Mouse (Mus musculus): ENCODE measurements around the gene Msi2.

Msi2 gene

DNA sequence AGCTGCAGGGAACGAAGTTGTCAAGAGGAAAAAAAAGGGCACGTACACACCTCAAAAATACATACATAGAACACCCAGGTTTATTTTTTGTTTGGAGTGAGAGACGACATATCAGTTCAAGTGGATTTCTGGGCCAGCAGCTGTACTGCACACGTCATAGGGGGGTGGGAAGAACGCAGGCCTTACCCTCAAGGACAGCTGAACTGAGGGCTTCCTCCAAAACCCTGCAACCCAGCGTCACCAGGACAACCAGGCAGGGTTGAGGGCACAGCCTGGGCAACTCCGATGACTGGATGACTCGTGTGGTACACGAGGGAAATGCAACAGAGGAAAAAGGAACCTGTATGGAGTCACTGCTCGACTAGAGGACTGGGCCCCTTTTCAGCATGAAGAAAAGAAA, 25.9 kb downstream of the Msi2 start:
- peaks cover 82% of the 10 kb centered on the region for H3K4me1 ChIP-seq (replicated peaks; ENCODE audit: low read depth, low read length)

GRCm38 (mm10) chr11:88690556-88691287, 27.6 kb downstream of the Msi2 start:
- peak overlapping the region; percentile 35 for H3K4me3 ChIP-seq (replicated peaks; ENCODE audit: low read length)
- no peaks in the 10 kb centered on the region for H3K27me3 ChIP-seq (ENCODE audit: insufficient read depth, low read length)
- peaks cover 49% of the 10 kb centered on the region for H3K36me3 ChIP-seq (ENCODE audit: insufficient read depth, low read length)
- no peak for TF ChIP-seq NANOG (IDR thresholded peaks at IDR 0.05; ENCODE audit: borderline replicate concordance, low read length)
- TF ChIP-seq CTCF (conservative IDR thresholded peaks at IDR 0.05; ENCODE audit: low read length), result no peak
- no peak for TF ChIP-seq POU5F1 (IDR thresholded peaks at IDR 0.05; ENCODE audit: borderline replicate concordance, low read length)
- H3K9me3 ChIP-seq (ENCODE audit: low read length), result peaks cover 33% of the 10 kb centered on the region
- peaks cover 73% of the 10 kb centered on the region for H3K4me1 ChIP-seq (replicated peaks; ENCODE audit: low read depth, low read length)

More for the DNA sequence above, 25.9 kb downstream of the Msi2 start:
- Histone ChIP-seq H3K9me3 (ENCODE audit: low read length) (peaks cover 20% of the 10 kb centered on the region), H3K27me3 (ENCODE audit: insufficient read depth, low read length) (no peaks in the 10 kb centered on the region), H3K36me3 (ENCODE audit: insufficient read depth, low read length) (peaks cover 41% of the 10 kb centered on the region), H3K4me3 (replicated peaks; ENCODE audit: low read length) (no peak overlapping the region)
- TF ChIP-seq NANOG (IDR thresholded peaks at IDR 0.05; ENCODE audit: borderline replicate concordance, low read length) (no peak), POU5F1 (IDR thresholded peaks at IDR 0.05; ENCODE audit: borderline replicate concordance, low read length) (no peak), CTCF (conservative IDR thresholded peaks at IDR 0.05; ENCODE audit: low read length) (no peak)

DNA sequence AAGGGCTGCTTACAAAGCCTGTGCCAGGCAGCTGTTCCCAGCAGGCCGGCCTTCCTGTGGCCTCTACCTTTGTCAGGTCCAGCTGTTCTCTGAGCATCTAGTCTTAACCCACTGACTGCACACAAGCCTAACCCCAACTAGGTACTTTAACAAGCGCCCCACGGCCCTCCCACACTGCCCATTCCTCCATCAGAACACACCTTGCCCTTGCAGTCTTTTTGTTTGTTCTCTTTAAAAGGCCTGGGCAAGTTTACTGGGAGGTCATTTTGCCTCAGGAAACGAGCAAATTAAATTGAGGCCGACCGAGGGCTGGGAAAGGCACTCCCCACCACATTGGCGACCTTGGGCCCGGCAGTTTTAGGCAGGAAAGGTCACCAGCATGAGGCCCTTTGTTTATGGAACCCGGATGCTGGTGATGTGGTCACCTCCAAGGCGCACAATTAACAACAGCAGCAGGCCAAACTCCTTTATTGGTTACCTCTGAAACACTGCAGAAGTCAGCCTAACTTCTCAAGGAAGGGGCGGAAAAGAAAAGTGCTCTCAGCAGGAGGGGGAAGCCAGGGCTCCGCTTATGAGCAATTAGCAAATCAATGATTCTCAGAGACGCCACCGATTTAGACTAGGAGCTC, 28.4 kb downstream of the Msi2 start:
- Histone ChIP-seq H3K27me3 (ENCODE audit: insufficient read depth, low read length) (no peaks in the 10 kb centered on the region), H3K36me3 (ENCODE audit: insufficient read depth, low read length) (peaks cover 55% of the 10 kb centered on the region), H3K4me3 (replicated peaks; ENCODE audit: low read length) (peak overlapping the region; percentile 57), H3K4me1 (replicated peaks; ENCODE audit: low read depth, low read length) (peaks cover 66% of the 10 kb centered on the region), H3K9me3 (ENCODE audit: low read length) (peaks cover 41% of the 10 kb centered on the region)
- TF ChIP-seq POU5F1 (IDR thresholded peaks at IDR 0.05; ENCODE audit: borderline replicate concordance, low read length) (no peak), NANOG (IDR thresholded peaks at IDR 0.05; ENCODE audit: borderline replicate concordance, low read length) (0 out of 2 replicates have a peak, but pooled peaks have one; percentile 6)

- peaks cover 45% of the 10 kb centered on the region for H3K9me3 ChIP-seq (ENCODE audit: low read length)
- H3K36me3 ChIP-seq (ENCODE audit: insufficient read depth, low read length), result peaks cover 68% of the 10 kb centered on the region
- TF ChIP-seq CTCF (conservative IDR thresholded peaks at IDR 0.05; ENCODE audit: low read length) (no peak), POU5F1 (IDR thresholded peaks at IDR 0.05; ENCODE audit: borderline replicate concordance, low read length) (no peak), NANOG (IDR thresholded peaks at IDR 0.05; ENCODE audit: borderline replicate concordance, low read length) (no peak)
- no peaks in the 10 kb centered on the region for H3K27me3 ChIP-seq (ENCODE audit: insufficient read depth, low read length)
- peaks cover 64% of the 10 kb centered on the region for H3K4me1 ChIP-seq (replicated peaks; ENCODE audit: low read depth, low read length)
- H3K4me3 ChIP-seq (replicated peaks; ENCODE audit: low read length), result peak overlapping the region; percentile 57
Measured at GRCm38 (mm10) chr11:88688644-88689043, 29.7 kb downstream of the Msi2 start.

- Histone ChIP-seq H3K4me3 (replicated peaks; ENCODE audit: low read length) (no peak overlapping the region), H3K36me3 (ENCODE audit: insufficient read depth, low read length) (peaks cover 75% of the 10 kb centered on the region), H3K4me1 (replicated peaks; ENCODE audit: low read depth, low read length) (peaks cover 66% of the 10 kb centered on the region), H3K9me3 (ENCODE audit: low read length) (peaks cover 45% of the 10 kb centered on the region), H3K27me3 (ENCODE audit: insufficient read depth, low read length) (no peaks in the 10 kb centered on the region)
- no peak for TF ChIP-seq NANOG (IDR thresholded peaks at IDR 0.05; ENCODE audit: borderline replicate concordance, low read length)
- no peak for TF ChIP-seq POU5F1 (IDR thresholded peaks at IDR 0.05; ENCODE audit: borderline replicate concordance, low read length)
- no peak for TF ChIP-seq CTCF (conservative IDR thresholded peaks at IDR 0.05; ENCODE audit: low read length)
Measured at GRCm38 (mm10) chr11:88687711-88688110, 30.6 kb downstream of the Msi2 start.

DNA sequence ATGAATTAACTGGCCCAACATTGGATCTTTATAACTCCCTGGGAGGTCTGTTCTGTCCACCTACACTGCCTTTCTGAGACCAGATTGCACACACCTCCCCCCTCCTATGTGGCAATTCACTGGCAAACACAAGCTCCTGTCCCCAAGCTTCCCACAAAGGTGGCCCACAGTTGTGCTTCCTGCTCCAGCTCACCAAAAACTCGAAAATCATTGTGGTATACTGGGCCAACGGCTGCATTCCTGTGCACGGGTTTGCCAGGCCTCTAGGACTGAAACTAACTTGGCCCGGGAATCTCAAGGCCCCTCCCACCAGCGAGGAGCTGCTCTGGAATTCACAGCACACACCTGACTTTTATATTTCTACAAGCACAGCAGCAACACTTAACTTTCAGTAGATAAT, 31.3 kb downstream of the Msi2 start:
- H3K4me3 ChIP-seq (replicated peaks; ENCODE audit: low read length), result no peak overlapping the region
- H3K9me3 ChIP-seq (ENCODE audit: low read length), result peaks cover 45% of the 10 kb centered on the region
- H3K4me1 ChIP-seq (replicated peaks; ENCODE audit: low read depth, low read length), result peaks cover 67% of the 10 kb centered on the region
- no peaks in the 10 kb centered on the region for H3K27me3 ChIP-seq (ENCODE audit: insufficient read depth, low read length)
- peaks cover 77% of the 10 kb centered on the region for H3K36me3 ChIP-seq (ENCODE audit: insufficient read depth, low read length)
- no peak for TF ChIP-seq CTCF (conservative IDR thresholded peaks at IDR 0.05; ENCODE audit: low read length)
- no peak for TF ChIP-seq POU5F1 (IDR thresholded peaks at IDR 0.05; ENCODE audit: borderline replicate concordance, low read length)
- no peak for TF ChIP-seq NANOG (IDR thresholded peaks at IDR 0.05; ENCODE audit: borderline replicate concordance, low read length)

GRCm38 (mm10) chr11:88686061-88686460, 32.3 kb downstream of the Msi2 start:
- Histone ChIP-seq H3K9me3 (ENCODE audit: low read length) (peaks cover 45% of the 10 kb centered on the region), H3K4me3 (replicated peaks; ENCODE audit: low read length) (no peak overlapping the region), H3K4me1 (replicated peaks; ENCODE audit: low read depth, low read length) (peaks cover 61% of the 10 kb centered on the region), H3K36me3 (ENCODE audit: insufficient read depth, low read length) (peaks cover 79% of the 10 kb centered on the region), H3K27me3 (ENCODE audit: insufficient read depth, low read length) (no peaks in the 10 kb centered on the region)
- TF ChIP-seq CTCF (conservative IDR thresholded peaks at IDR 0.05; ENCODE audit: low read length) (no peak), NANOG (IDR thresholded peaks at IDR 0.05; ENCODE audit: borderline replicate concordance, low read length) (no peak), POU5F1 (IDR thresholded peaks at IDR 0.05; ENCODE audit: borderline replicate concordance, low read length) (no peak)

- H3K36me3 ChIP-seq (ENCODE audit: insufficient read depth, low read length), result peaks cover 90% of the 10 kb centered on the region
- TF ChIP-seq POU5F1 (IDR thresholded peaks at IDR 0.05; ENCODE audit: borderline replicate concordance, low read length), result no peak
- no peak for TF ChIP-seq CTCF (conservative IDR thresholded peaks at IDR 0.05; ENCODE audit: low read length)
- no peak for TF ChIP-seq NANOG (IDR thresholded peaks at IDR 0.05; ENCODE audit: borderline replicate concordance, low read length)
- H3K9me3 ChIP-seq (ENCODE audit: low read length), result peaks cover 43% of the 10 kb centered on the region
- no peaks in the 10 kb centered on the region for H3K27me3 ChIP-seq (ENCODE audit: insufficient read depth, low read length)
- peaks cover 51% of the 10 kb centered on the region for H3K4me1 ChIP-seq (replicated peaks; ENCODE audit: low read depth, low read length)
- no peak overlapping the region for H3K4me3 ChIP-seq (replicated peaks; ENCODE audit: low read length)
Measured at GRCm38 (mm10) chr11:88683026-88683770, 35.1 kb downstream of the Msi2 start.

All from E14TG2a.4 (cell line).